Mouse (Mus musculus) liver, embryonic 15.5 days (tissue): ENCODE measurements around the gene Klhl8. TPM values are rescaled to one million over a fixed set of nuclear protein-coding genes. Genes with fewer than 3 reads are reported as not detected.

Experiments
- ATAC-seq: fragments of 200-750 bp; cut with Nextera tagmentation; 2 replicates; pipeline ENCODE4 v1.8.0; 2017; ENCODE audit warnings: moderate number of reproducible peaks, mild to moderate bottlenecking, moderate library complexity; ENCODE audit not compliant: insufficient read depth
- H3K27ac ChIP-seq: fragments of 300-500 bp; sonication (generic); replicated peaks from 2 replicates; pipeline ENCODE4 v1.5.1; 2015; ENCODE audit warnings: mild to moderate bottlenecking, inconsistent platforms
- H3K27me3 ChIP-seq: fragments of 300-500 bp; sonication (generic); 2 replicates; pipeline ENCODE4 v1.6.1; 2015; ENCODE audit warnings: mild to moderate bottlenecking, inconsistent platforms
- H3K36me3 ChIP-seq: fragments of 300-500 bp; sonication (generic); replicated peaks from 2 replicates; pipeline ENCODE4 v1.6.1; 2015; ENCODE audit warnings: moderate library complexity, mild to moderate bottlenecking, inconsistent platforms
- H3K4me1 ChIP-seq: fragments of 300-500 bp; sonication (generic); replicated peaks from 2 replicates; pipeline ENCODE4 v1.6.1; 2015; ENCODE audit warnings: inconsistent platforms
- H3K4me2 ChIP-seq: fragments of 300-500 bp; sonication (generic); 2 replicates; pipeline ENCODE4 v1.6.1; 2015; ENCODE audit warnings: moderate library complexity, mild to moderate bottlenecking, inconsistent platforms
- H3K4me3 ChIP-seq: fragments of 300-500 bp; sonication (generic); replicated peaks from 2 replicates; pipeline ENCODE4 v1.5.1; 2015; ENCODE audit warnings: mild to moderate bottlenecking, inconsistent platforms
- H3K9ac ChIP-seq: fragments of 300-500 bp; sonication (generic); 2 replicates; pipeline ENCODE4 v1.6.1; 2015; ENCODE audit warnings: moderate library complexity, mild to moderate bottlenecking, inconsistent platforms
- H3K9me3 ChIP-seq: fragments of 300-500 bp; sonication (generic); replicated peaks from 2 replicates; pipeline ENCODE4 v1.6.1; 2016; ENCODE audit warnings: inconsistent platforms
- WGBS: fragments of 180-500 bp; shearing (Covaris S2); methylation state at CpG from one replicate; pipeline ENCODE4 v1.1.7; 2015; ENCODE audit warnings: mixed read lengths; ENCODE audit not compliant: insufficient replicate concordance; 5-methylcytosine and 5-hydroxymethylcytosine counted together
- polyA plus RNA-seq: library from polyadenylated mRNA; unstranded; fragments of >200 nt; fragmentation: Nextera tagmentation; extraction: Ambion mirVana; gene quantifications from 2 replicates; pipeline ENCODE4 v1.2.1, GENCODE M21; 2015

Gene Klhl8
- polyA plus RNA-seq, 1 experiment from 2014 or later: 1.2 TPM

DNA sequence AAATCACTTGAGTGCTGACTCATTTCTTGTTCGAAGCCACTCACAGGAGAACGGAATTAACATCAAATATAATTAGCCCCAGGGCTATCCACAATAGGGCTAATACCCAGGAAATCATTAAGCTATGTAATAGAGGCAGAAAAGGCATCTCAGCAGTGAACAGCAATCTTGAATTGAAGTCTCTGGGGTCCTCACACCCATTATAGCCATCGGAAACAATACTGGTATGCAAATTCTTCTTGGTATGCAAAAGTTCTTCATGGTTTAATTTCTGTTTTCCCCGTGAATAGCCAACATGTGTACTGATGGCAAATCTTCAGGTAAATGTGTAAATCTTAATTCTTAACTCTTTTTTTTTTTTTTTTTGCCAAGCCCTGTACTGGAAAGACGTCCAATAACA, 19.5 kb upstream of the Klhl8 start:
- no peak overlapping the region for H3K4me3 ChIP-seq
- no peak overlapping the region for H3K27ac ChIP-seq
- WGBS: 48% methylated on average over 5 of the region's 5 CpGs
- H3K9me3 ChIP-seq: no peaks in the 10 kb centered on the region
- no peak overlapping the region for H3K4me2 ChIP-seq
- no peaks in the 10 kb centered on the region for H3K36me3 ChIP-seq
- H3K9ac ChIP-seq: no peak overlapping the region
- ATAC-seq: no peak
- peaks cover 4% of the 10 kb centered on the region for H3K4me1 ChIP-seq
- H3K27me3 ChIP-seq: no peaks in the 10 kb centered on the region

DNA sequence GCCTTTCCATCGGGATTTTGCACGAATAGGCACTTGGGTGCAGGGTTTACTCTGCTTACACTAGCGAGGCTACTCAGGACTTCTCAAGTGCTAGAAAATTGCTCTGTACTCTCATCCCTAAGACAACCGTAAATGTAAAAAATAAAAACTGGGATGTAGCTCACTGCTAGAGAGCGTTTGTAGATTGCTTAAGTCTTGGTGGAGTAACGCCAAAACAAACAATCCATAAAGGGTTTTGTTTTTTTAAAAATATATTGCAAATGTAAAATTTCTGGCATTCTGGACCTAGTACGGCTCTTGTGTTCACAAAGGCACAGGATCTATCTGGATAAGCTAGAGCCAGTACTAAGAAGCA, 17.1 kb upstream of the Klhl8 start:
- H3K36me3 ChIP-seq: no peaks in the 10 kb centered on the region
- H3K4me1 ChIP-seq: peaks cover 4% of the 10 kb centered on the region
- ATAC-seq: no peak
- no peak overlapping the region for H3K27ac ChIP-seq
- H3K4me2 ChIP-seq: peak overlapping the region; percentile 61
- H3K4me3 ChIP-seq: no peak overlapping the region
- no peaks in the 10 kb centered on the region for H3K9me3 ChIP-seq
- no peak overlapping the region for H3K9ac ChIP-seq
- H3K27me3 ChIP-seq: no peaks in the 10 kb centered on the region
- 65% methylated on average over 7 of the region's 7 CpGs for WGBS

DNA sequence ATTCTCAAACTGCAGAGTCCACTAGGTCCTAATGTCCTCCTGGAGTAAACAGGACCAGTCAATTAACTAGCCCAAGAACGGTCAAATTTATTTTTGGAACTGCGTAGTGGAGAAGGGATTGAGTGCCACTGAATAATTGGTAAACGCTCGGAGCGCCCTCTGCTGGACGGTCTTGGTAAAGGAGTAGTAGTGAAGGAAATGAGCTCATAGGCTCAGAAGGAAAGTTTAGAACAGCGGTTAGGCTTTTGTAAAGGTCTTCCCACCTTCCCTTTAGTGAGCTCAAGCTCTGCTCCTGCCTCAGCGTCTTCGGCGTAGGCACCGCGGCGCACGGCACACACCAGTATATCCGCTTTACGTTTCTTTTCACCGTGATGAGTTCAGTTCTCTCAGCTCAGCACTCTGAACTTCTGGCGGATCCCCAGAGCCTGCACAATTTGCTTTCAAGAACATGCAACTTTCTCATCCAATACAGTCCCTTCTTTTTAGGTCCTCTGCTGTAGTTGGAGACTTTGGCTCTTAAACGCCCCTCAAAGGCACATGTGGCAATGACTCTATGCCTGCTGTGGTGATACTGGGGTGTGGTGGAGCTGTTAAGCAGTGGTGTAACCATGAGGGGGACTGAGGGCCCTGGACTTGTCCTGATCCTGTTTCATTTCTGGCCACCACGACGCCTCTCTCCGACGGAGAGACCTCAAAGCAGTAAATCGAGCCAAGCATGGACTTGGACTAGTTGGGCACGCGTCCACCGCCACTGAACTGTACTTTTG, 16.6 kb upstream of the Klhl8 start:
- peaks cover 4% of the 10 kb centered on the region for H3K4me1 ChIP-seq
- peak overlapping the region; percentile 61 for H3K4me2 ChIP-seq
- H3K36me3 ChIP-seq: no peaks in the 10 kb centered on the region
- no peak overlapping the region for H3K27ac ChIP-seq
- ATAC-seq: peak; percentile 28; the same call in 1 of the 2 replicates
- peak overlapping the region; percentile 14; the same call in 1 of the 2 replicates for H3K4me3 ChIP-seq
- H3K9me3 ChIP-seq: no peaks in the 10 kb centered on the region
- WGBS: 22% methylated on average over 27 of the region's 27 CpGs
- H3K9ac ChIP-seq: no peak overlapping the region
- no peaks in the 10 kb centered on the region for H3K27me3 ChIP-seq

DNA sequence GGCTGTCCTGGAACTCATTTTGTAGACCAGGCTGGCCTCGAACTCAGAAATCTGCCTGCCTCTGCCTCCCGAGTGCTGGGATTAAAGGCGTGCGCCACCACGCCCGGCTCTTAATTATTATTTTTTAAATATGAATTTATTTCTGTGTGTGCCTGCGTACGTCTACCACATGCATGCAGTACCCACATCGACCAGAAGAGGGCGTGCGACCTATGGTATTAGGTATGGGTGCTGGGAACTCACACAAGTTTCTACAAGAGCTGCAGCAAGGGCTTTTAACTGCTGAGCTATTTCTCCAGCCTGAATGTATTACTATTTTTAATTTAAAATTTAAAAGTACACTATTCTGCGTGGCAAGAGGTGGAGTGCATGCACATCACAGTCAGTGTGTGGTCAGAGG, 15.3 kb upstream of the Klhl8 start:
- no peak overlapping the region for H3K4me2 ChIP-seq
- peaks cover 4% of the 10 kb centered on the region for H3K4me1 ChIP-seq
- WGBS: 52% methylated on average over 12 of the region's 12 CpGs
- no peaks in the 10 kb centered on the region for H3K9me3 ChIP-seq
- H3K36me3 ChIP-seq: no peaks in the 10 kb centered on the region
- no peak overlapping the region for H3K4me3 ChIP-seq
- H3K9ac ChIP-seq: no peak overlapping the region
- H3K27ac ChIP-seq: no peak overlapping the region
- no peak for ATAC-seq
- no peaks in the 10 kb centered on the region for H3K27me3 ChIP-seq

DNA sequence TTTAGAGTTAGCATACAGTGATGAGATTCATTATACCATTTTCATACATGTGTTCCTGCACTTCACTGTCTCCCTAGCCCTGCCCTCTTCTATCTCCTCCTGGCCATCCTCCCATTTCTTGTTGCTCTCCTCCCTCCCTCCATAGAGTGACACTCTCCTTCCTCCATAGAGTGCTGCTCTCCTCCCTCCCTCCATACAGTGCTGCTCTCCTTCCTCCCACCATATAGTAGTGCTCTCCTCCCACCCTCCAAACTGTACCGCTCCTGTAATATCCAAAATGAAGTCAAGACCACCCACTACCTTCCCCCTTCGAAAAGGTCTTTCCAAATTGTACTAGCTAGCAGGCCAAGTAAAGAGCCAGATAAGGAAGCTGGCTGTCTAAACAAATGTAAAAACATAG, 12.7 kb upstream of the Klhl8 start:
- H3K4me1 ChIP-seq: peaks cover 4% of the 10 kb centered on the region
- H3K27ac ChIP-seq: no peak overlapping the region
- no peak overlapping the region for H3K4me3 ChIP-seq
- H3K36me3 ChIP-seq: no peaks in the 10 kb centered on the region
- no peak overlapping the region for H3K9ac ChIP-seq
- no peak overlapping the region for H3K4me2 ChIP-seq
- H3K27me3 ChIP-seq: no peaks in the 10 kb centered on the region
- no peak for ATAC-seq
- H3K9me3 ChIP-seq: no peaks in the 10 kb centered on the region
- WGBS: 67% methylated on average over 2 of the region's 2 CpGs

DNA sequence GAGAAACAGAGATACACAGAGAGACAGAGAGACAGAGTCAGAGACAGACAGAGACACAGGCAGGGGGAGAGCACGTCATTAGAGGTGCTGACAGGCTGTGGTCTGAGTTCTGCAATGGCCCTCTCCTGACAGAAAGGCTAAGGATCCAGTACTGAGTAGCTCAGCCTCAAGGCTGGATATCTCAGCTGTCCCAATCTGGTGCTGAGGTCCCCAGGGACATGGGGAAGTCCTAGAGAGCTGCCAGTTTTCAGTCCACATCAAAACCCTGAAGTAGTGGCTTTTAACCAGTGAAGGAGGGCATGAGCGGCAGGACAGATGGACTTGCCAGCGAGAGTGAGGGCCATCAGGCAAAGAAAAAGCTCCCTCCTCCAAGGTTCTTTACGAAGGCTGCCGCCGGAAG, 12.0 kb upstream of the Klhl8 start:
- no peak overlapping the region for H3K27ac ChIP-seq
- H3K9ac ChIP-seq: no peak overlapping the region
- H3K27me3 ChIP-seq: no peaks in the 10 kb centered on the region
- no peak for ATAC-seq
- no peak overlapping the region for H3K4me2 ChIP-seq
- no peaks in the 10 kb centered on the region for H3K36me3 ChIP-seq
- peaks cover 4% of the 10 kb centered on the region for H3K4me1 ChIP-seq
- no peak overlapping the region for H3K4me3 ChIP-seq
- H3K9me3 ChIP-seq: no peaks in the 10 kb centered on the region
- 62% methylated on average over 6 of the region's 6 CpGs for WGBS

DNA sequence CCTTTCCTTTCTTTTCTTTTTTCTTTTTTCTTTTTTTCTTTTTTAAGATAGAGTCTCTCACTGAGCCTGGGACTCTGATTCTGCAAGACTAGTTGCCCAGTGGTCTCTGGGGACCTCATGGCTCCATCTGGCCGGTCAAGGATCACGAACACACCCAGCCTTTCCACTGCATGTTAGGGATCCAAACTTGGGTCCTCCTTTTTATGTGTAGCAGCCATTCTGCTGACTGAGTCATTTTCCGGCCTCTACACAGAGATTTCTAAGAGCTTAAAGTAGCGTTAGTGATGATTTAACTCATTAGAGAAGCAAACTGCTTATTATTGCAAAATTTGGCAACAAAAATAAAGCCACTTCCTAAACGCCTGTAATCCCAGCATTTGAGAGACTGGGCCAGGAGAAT, 11.4 kb upstream of the Klhl8 start:
- no peak for ATAC-seq
- H3K27me3 ChIP-seq: no peaks in the 10 kb centered on the region
- 60% methylated on average over 5 of the region's 5 CpGs for WGBS
- H3K4me2 ChIP-seq: no peak overlapping the region
- H3K9me3 ChIP-seq: no peaks in the 10 kb centered on the region
- no peak overlapping the region for H3K9ac ChIP-seq
- no peak overlapping the region for H3K4me3 ChIP-seq
- no peaks in the 10 kb centered on the region for H3K4me1 ChIP-seq
- no peaks in the 10 kb centered on the region for H3K36me3 ChIP-seq
- H3K27ac ChIP-seq: no peak overlapping the region

DNA sequence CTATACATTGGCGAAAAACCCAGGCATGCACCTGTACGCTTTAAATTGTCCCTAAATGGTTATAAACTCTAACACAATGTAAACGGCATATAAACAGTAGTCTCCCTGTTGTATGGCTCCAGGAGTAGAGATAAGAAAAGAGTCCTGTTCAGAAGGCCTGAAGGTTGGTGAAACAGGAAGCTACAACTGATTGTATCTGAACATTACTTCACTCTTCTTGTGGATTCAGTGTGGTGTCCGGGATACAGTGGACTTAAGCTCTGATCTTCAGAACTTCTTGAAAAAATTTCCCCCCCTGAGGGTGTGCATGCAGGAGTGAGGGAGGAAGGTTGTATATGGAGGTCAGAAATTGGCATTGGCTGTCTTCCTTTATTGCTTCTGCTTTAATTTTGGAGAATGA, 8.4 kb upstream of the Klhl8 start:
- Histone ChIP-seq H3K27ac (no peak overlapping the region), H3K27me3 (no peaks in the 10 kb centered on the region), H3K36me3 (no peaks in the 10 kb centered on the region), H3K9me3 (no peaks in the 10 kb centered on the region), H3K9ac (no peak overlapping the region), H3K4me1 (no peaks in the 10 kb centered on the region), H3K4me2 (no peak overlapping the region), H3K4me3 (no peak overlapping the region)
- WGBS: 42% methylated on average over 4 of the region's 4 CpGs
- ATAC-seq: no peak

DNA sequence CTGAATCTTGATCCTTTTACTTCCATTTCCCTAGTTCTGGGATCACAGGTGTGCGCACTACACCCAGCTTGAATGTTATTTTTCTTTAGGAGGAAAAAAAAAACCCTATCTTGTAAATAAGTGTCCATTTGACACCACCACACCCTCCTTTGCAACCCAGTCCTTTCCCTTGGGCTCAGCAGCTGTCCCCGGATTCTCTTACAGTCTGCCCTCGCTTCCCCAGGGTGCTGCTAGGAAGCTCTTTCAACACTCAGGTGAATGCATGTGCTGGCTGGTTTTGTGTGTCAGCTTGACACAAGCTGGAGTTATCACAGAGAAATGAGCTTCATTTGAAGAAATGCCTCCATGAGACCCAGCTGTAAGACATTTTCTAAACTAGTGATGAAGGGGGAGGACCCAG, 7.2 kb upstream of the Klhl8 start:
- no peak overlapping the region for H3K4me3 ChIP-seq
- H3K9me3 ChIP-seq: no peaks in the 10 kb centered on the region
- H3K27ac ChIP-seq: no peak overlapping the region
- H3K27me3 ChIP-seq: peaks cover under 1% of the 10 kb centered on the region; the same call in 1 of the 2 replicates
- no peaks in the 10 kb centered on the region for H3K36me3 ChIP-seq
- H3K4me2 ChIP-seq: no peak overlapping the region
- 62% methylated on average over 3 of the region's 3 CpGs for WGBS
- no peak overlapping the region for H3K9ac ChIP-seq
- H3K4me1 ChIP-seq: no peaks in the 10 kb centered on the region
- ATAC-seq: no peak

DNA sequence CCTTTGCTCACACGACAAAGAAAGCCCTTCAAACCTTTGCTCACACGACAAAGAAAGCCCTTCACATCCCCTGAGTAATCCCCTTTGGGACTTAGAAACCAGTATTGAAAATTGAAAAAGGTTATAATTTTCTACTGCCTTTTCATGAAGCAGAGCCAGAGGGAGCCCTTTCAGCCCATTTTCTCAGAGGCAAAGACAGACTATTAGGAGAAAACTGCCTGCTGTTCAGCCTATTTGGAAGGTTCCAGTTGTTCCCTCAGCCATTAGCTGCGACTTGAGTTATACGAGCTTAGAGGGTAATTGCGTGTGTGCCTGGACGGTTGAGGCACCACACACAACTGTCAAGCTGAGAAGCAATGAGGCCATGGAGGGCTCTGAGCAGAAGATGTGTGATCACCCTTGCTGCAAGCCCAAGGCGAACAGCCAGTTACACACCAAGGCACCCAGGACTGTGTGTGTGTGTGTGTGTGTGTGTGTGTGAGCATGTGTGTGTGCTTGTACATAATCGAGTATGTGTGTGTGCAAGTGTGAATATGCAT, 6.4 kb upstream of the Klhl8 start:
- Histone ChIP-seq H3K4me1 (no peaks in the 10 kb centered on the region), H3K4me2 (no peak overlapping the region), H3K9ac (no peak overlapping the region), H3K27me3 (peaks cover 3% of the 10 kb centered on the region), H3K9me3 (no peaks in the 10 kb centered on the region), H3K36me3 (no peaks in the 10 kb centered on the region), H3K27ac (no peak overlapping the region), H3K4me3 (no peak overlapping the region)
- 63% methylated on average over 8 of the region's 8 CpGs for whole genome bisulfite sequencing
- no peak for ATAC-seq

DNA sequence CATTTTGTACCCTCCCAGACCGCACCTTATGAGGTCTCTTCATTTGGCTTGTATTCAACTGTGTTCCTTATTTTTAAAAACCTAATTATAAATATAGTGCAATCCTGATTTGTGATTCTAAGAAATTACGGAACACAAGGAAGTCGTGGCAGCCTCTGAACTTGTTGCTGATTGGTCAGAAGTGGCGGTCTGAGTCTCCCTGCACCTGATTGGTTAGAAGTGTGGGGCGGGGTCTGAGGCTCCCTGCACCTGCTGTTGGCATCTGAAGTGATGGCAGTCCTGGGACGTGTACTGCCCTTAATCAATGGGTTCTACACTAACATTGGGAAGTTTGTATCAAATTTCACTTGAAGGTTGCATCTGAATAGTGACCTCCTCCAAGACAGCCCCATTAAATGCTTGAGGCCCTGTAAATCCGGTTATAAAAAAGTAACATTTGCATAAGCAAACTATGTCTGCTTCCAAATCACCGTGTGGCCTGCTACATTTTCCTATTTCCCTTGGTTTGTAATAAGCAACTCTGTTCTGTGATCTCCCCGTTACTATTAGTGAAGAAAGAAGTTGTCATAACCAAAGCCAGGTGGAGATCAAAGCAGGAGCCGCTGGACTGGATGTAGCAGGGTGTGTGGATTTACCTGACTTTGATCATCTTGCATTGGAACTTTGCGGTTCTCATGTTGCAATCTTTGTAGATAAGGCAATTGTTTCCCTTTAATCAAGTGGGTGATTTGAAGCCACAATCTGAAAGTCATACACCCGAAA, 5.7 kb upstream of the Klhl8 start:
- Histone ChIP-seq H3K9ac (no peak overlapping the region), H3K27me3 (peaks cover 3% of the 10 kb centered on the region), H3K4me1 (no peaks in the 10 kb centered on the region), H3K9me3 (no peaks in the 10 kb centered on the region), H3K4me3 (no peak overlapping the region), H3K27ac (no peak overlapping the region), H3K36me3 (no peaks in the 10 kb centered on the region), H3K4me2 (no peak overlapping the region)
- ATAC-seq: no peak
- WGBS: 54% methylated on average over 12 of the region's 12 CpGs
